Mouse (Mus musculus) c-Kit-positive CD71-negative TER-119-negative erythroid progenitor cells, embryonic 14.5 days (primary cell): Measurements from ENCODE around the gene C3.

Experiments used
- DNase-seq: peaks from one replicate; pipeline ENCODE4 v3.0.0-alpha.2; 2013; ENCODE audit warnings: low read depth

C3 gene

DNA sequence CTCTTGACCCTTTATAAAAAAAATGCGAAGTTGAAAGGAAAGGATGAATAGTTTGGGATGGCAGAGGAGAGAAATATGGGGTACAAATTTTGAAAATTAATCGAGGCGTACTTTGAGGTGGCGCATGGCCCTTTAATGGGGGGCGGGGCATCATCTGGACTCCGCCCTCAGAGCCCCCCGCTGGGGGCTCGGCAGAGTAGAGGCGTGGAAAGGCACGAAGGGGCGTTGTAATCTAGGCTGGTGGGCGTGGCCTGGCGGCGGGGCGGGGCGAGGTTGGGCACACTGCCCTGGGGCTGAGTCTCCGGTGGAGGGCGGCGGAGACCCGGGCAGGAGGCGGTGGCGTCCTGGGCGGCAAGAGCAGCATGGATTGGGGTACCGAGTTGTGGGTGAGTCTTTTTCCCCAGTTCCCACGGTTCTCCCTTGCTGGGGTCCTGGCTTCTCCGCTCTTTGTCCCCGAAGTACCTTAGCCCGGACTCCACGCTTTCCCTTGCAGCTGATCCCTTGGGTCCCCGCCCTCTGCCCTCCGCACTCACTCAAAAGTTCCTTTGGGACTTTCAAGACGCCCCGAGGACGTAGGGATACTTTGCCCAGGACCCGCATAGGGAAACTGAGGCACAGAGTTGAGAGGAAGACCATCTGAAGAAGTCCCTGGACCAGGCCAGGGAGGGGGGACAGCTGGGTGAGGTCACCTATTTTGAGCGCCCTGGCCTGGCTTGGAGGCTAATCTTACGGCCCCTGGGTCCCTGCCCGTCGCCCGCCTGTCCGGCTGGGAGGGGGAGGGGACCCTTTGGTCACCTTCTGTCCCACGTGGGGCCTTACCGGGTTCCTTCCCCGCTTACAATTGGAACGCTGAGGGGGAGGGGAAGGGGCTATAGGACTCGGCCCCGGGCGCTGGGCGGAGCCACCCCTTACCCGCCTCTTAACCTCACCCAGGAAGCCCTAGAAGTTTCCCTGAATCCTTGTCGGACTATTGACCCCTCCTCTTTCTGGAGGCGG lies 21.5 kb upstream of the C3 start, which contains the start of gene Trip10:
Trip10 (plus strand) TSS at position 270 of the 996 bp plus-strand sequence.
- DNase-seq = peak; percentile 90

DNA sequence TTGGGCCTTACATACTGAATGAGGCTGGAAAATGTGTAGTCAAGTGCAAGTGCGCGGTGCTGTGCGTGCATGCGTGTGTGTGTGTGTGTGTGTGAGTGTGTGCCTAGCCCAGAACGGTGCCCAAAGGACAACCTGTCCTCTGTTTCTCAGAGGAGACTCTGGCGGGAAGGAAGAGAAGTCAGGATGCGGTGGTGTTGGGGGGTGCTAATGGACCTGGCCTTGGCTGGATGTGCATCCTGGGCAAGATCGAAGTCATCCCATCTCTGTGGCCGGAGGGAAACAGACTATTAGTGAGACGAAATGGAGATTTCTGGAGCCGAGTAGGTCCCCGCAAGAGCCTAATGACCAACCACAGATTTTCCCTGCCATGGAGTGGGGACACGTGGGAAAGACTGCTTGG lies 20.8 kb upstream of the C3 start:
- no peak for DNase-seq

DNA sequence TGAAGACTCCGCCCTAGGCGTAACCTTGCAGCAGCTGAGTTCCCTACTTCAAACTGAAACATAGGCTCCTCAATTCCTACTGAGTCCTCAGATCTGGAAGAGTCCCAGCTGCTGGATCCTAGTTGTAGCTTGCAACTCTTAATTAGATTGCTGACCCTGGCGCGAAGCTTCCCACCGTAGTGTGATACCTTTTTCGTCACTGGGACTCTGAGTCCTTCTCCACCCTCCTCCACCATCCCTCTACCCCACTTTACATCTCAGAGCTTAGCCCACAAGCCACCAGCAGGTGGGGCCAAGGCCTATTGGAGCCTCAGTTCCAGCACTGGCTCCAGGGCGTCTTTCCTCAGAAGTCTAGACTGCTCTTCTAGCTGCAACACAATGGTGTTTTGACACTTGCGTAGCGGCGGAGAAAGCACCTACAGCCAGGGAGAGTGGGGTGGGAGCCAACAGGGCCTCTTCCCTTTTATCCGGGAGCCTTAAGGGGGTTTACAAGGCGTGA lies 20.3 kb upstream of the C3 start, which contains the start of gene Gpr108:
Gpr108 (minus strand) TSS at position 246 of the 499 bp plus-strand sequence.
- DNase-seq = peak; percentile 89

DNA sequence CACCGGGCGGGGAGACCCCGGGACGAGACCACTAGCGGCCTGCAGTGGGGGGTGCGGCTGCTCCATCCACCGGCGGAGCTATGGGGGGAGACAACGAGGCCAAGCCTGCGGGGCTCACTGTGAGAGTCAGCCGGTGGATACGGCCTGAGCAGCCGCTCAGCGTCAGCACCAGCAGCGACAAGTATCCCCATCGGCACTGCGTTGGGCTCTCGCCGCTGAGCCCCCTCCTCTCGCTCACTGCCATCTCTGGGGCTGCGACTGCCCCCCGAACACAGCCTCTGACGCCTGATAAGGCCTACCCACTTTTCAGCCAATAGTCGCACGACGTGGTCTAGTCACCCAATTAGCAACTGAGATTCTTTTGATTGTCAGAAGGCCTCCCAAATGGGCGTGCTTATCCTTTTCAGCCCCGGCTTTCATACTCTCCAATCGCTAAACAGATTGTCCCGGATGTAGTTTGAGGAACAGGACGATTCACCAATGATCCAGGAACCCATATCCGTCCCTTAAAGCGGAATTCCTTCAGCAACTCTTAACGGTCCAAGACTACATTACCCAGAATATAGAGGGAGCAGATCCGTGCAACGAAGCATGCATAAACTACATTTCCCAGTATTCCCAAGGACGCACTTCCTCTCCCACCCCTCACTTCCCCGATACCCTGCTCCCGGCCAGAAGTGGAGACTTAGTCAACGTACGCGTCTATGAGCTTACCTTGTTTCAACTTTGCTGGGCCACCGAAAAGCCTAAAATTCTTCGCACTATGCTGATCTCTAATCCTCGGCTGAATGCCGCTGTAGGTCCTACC lies 19.7 kb upstream of the C3 start:
- peak; percentile 95 for DNase-seq

DNA sequence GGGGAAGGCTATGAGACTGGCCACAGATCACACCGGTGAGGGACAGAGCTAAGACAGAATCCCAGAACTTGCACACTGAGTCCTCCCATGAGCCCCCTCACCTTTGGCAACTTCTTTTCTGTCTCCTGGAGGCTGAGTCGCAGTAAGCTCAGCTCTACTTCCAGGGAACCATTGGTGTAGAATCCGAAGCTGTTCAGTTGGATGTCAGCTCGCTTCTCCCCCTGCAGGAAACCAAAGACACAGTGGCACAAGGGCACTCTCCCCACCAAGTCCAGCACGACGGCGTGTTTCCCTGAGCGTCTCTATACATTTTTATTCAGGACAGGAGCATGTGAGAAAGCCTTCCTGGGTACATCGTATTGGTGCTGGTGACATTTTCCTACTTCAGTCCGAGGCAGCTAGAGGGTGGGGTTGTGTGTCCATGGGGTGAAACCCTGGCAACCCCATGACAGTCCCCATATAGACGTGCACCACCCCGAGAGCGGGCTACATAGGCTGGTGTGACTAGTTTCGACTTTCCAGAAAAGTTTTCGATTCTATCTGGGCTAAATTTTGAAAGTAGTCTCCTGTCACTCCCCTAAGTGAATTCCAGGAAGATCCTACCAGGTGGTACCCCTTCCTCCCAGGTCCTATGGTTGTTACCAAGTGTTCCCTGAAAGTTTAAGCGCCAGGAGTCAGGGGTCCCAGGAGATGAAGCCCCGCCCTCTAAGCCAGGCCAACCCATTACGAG lies 18.9 kb upstream of the C3 start:
- no peak for DNase-seq

DNA sequence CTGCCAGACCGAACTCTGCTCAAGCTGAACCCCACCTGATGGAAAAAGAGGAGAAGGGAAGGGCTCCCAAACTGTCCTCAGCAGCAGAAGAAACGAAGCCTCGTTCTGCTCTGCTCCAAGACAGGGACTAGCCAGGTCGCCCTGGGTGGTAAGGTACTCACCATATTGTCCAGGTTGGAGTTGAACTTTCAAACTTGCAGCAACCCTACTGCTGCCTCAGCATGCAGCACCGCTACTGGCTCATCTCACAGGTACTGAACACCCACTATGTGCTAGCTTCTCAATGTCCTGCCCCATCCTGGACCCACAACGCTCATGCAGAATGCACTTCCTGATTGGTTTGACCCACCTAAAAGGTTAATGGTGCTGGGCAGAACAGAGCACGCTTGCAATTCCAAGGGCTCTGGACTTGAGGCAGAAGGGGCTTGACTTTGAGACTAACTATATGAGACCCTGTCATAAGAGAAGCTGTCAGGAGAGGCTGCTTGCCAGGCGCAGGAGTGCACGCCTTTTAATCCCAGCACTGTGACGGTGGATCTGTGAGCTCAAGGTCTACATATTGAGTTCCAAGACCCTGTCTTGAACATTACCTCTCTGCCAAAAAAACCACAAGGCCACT lies 17.5 kb upstream of the C3 start:
- no peak for DNase-seq

DNA sequence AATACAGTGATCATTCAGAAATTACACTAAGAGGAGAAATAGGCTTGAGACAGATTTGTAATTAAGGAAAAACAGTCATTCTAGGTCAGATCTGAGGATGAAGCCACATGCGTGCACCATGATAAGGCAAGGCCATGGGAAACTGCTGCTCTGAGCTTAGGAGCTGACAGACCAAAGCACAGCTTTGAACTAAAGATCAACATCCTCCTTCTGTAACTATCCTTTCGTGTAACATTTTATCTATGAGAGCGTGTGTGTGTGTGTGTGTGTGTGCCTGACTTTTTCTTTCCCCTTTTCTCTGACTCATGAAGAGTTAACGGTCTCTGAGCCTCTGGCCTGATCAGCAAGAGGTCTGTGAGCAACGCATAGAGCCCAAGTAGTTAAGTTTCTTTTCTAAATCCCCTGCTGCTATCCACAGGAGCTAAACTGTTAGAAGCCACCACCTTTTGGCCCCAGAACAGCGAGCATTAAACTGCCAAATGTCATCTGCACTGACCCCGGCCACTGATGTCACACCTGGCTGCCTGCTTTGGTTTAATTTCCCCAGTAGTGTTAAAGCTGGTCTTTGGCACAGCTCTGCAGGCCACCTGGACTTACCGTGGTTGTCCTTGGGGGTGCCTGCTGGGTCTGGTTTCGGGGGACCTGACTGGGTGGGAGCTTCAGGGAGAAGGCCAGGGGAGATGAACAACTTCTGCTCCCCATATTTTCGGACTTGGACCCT lies 15.9 kb upstream of the C3 start:
- DNase-seq = no peak

DNA sequence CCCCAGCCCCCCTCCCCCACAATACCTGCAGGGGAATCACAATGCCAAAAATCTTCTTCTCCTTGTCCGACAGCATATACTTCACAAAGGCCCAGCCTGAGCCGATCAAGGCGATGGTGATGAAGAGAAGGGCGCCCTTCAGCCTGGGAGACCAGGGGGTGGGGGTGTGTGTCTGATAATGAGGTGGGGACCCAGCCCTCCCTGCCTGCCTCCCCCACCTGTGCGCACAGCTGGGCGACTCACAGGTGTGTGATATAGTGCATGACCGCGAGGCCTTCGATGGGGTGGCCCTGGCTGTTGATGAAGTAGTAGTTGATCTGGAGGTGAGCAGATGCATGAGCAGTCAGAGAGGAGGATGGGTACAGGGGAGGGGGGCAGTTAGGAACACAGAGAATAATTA lies 9.2 kb upstream of the C3 start:
- DNase-seq = no peak

DNA sequence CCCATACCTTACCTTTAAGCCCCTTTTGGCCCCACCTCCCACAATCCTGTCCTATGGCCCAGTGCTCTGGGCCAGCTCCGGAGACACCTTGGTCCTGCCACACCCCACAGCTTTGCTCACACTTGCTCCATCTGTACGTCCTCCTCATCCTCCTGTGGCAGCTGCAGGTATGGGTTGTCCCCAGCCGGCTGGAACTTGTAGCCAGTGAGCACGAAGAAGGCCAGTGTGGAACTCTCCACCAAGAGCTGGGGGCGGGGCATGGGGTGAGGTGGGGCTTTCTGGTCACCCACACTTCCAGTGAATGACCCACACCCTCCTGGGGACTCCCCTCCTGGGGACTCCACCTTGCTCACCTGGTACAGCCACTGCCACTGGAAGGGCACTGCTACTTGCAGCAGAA lies 7.9 kb upstream of the C3 start:
- DNase-seq = no peak

DNA sequence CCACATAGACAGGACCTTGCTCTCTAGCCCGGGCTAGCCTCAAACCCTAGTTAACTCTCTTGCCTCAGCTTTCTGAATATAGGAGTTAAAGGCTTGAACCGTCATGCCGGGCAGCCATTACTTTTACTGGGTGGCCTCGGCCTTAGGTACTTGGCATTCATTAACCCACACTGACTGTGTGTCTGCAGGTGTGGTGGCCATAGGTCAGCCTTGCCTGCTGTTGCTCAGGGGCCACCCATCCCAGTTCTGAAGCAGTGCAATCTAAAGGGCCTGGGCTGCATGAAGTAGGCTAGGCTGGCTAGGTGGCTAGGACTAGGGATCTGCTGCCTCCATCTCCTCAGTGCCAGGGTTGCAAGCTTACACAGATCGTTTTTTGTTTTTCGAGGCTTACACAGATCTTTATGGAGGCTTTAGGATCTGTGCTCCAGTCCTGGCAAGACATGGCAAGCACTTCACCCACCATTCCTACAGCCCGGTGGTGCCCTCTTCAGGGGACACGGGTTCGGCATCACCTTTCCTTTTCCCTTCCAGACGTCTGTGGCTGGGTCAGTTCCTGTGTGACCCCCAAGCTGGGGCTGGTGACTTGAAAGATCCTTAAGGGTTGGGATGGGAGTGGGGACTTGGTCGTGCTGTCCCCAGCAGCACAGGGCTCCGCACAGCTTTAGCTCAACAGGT lies 6.5 kb upstream of the C3 start:
- no peak for DNase-seq

DNA sequence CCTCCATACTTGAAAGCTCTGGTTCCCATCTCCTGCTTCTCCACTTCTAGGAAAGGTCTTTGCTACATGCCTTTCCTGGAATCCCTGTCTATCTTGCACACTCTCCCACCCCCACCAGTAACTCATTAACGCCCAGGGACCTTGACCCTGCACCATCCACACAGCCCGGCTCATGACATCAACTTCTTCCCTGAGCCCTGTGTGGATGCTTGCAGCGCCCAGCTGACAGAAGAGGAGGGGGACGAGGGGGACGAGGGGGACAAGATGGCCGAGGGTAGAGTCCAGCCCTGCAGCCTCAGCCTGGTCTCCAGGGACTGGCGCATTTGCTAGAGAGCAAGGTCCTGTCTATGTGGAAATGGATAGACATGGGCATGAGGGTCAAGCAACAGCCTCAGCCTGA lies 5.1 kb upstream of the C3 start:
- DNase-seq = no peak

DNA sequence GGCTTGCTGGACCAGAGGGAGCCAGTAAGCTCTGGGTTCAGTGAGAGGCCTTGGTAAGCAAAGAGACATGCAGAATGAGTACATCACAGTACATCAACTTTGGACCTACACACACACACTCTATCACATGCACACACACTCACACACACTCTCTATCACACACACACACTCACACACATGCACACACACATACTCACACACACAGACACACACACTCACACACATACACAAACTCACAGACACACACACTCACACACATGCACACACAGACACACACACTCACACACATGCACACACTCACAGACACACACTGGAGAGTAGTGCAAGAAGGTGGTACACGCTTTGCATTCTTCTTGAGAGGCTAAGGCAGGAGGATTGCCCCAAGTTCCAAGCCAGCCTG lies 4.3 kb upstream of the C3 start:
- no peak for DNase-seq

DNA sequence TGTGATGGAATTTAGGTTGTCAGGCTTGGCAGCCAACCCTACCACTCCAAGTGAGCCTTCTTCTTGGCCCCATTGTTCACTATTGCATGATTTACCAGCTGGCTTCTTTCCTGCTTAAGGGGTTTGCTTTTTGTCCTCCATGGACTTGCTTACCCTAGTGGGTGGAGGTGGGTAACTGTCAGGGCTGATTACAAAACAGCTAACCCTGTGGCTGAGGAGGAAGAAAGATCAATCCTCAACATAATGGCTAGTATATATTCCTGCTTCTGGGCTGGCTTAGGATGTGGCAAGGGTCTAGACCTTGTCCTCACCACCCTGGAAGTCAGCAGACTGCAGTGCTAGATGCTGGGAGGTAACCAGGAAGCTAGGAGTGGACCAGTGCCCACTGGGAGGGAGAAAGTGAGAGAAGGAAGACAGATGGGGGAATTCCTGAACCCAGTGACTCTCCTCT lies 3.4 kb upstream of the C3 start:
- no peak for DNase-seq

DNA sequence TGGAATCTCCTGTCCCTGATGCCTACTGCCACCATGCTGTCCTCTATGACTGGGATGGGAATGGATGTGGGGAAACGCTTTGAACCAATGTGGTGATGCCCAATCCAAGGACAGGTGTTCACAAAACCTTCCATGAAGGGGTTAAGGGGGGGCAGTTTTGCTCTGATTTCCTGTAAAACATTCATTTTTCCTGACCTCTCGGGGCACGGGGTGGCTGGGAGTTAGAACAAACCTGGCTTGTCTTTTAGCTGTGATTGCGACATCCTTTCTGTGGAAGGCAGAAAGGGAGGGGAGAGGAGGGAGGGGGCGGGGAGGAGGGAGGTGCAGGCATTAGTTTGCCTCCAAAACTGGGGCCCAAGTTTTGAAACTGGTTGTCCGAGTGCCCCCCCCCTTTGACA lies 2.8 kb upstream of the C3 start:
- DNase-seq = no peak

DNA sequence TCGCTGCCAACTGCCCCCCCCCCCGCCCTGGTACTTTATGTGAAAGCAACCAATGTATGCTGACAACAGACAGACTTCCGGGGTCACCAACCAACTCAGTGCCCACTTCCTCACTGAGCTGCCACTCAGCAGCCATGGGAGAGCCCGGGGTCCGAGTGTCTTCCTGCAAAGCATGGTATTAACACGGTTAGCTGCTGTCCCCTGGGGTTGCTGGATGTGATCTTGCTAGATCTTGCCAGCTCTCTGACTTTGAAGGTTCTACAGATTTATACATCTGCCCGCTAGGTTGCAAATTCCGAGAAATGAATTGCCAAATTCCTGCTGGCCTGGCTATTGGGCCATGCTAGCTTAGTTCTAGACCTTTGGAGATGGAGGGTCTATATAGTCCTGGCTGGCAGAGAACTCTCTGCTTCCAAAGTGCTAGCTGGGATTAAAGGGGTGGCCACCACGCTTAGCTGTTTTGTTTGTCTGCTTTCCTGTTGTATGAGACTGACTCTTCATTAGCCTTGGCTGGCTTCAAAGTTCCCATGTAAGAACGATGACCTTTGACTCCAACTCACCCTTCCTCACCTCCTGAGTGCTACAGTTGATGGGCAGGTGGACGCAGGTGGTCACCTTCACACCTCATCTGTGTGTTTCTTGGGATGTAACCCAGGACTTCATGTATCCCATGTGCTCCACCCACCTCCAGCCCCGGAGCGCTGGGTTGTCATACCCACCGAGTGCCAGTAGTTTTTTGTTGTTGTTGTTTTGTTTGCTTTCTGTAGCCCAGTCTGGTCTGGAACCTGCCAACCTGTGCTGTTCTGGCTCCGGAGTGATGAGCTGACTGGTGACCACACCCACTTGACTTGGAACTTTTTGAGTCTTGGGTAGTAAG lies 2.2 kb upstream of the C3 start:
- no peak for DNase-seq

DNA sequence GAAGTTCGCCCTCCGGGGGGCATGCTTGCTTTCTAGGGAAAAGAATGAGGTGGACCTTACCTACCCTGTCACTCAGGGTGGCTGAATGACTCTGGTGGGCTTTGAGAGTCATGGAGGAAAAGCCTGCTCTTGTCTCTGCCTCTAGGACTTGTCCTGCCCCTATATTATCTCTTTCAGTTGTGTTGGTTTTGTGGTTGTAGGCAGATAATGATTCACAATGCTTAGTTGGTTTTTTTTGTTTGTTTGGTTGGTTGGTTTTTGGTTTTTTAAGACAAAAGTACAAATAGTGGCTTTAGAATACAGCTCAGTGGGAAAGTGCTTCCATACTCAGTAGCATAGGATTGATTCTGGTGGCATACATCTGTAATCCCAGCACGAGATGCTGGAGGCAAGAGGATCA lies 937 bp upstream of the C3 start:
- DNase-seq = no peak

DNA sequence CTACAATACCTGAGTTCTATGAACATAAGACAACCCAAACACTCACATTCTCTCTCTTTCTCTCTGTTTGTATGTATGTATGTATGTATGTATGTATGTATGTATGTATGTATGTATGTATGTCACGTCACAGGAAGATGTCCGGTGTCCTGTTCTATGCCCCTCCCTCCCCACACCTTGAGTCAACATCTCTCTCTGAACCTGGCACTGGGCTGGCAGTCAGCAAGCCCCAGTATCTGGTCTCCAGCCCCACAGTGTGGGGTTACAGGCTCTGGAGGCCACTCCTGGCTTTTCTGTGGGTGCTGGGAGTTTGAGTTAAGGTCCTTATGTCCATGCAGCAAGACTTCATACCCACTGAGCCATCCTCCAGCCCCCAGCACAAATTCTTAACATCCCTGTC lies 468 bp downstream of the C3 start:
- no peak for DNase-seq

DNA sequence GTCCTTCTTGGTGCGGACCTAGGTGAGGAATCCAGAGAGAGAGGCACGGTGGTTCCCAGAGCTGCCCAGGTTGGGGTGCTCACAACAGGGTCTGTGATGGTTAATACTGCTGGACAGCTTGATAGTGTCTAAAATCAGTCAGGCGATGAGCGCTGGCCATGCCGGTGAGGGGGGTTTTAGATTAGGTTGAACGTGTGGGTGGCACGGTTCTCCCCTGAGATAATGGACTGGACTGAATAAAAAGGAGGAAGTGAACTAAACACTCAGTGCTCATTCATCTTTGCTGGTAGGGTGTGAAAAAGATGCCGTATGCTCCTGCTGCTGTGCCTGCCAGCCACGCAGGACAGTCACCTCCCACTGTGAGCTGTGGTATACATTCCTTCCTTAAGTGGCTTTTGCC lies 4.6 kb downstream of the C3 start:
- no peak for DNase-seq

DNA sequence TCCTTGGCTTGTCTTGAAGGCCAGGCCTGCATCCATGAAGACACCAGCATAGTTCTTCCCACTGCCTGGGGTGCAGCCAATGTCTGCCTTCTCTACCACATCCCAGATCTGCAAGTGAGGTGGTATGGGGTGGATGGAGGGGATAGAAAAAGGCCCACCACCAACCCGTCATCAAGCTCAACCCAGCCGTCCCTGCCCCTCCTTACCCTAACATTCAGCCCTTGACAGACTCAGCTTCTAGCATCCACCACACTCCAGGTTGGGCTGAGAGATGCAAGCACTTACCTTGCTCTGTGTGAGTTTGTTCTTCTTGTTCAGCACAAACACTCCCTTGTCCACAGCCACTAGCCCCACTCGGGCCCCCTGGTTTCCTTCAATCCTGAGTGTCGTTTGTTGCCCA lies 6.0 kb downstream of the C3 start:
- DNase-seq = no peak
